ENCODE assay signal across 24 mouse cellular contexts in genomic region chr5:35029303-35029702, GRCm38 (mm10). TPM values are rescaled to one million over a fixed set of nuclear protein-coding genes. Genes with fewer than 3 reads are reported as not detected.
A peak's percentile ranks its signal among the peaks of the same experiment; 100 is the strongest.
DNase-seq lines count a peak whose midpoint lies in the region; ATAC-seq and TF ChIP-seq lines count a peak whose summit lies in the region.
"Had no signal": no experiment of that assay in that cellular context is flagged by ENCODE, and none has a peak within 500 bp of the region (broad histone marks: within the 10 kb centered on the region; RNA-seq: fewer than 3 reads in every experiment).

No protein-coding gene starts in this region.

- H3K27me3 ChIP-seq in heart, adult 2 months (ENCODE audit: control insufficient read depth, insufficient read depth, low read length) = no peaks in the 10 kb centered on the region
- H3K27me3 ChIP-seq in heart, postnatal 0 days (ENCODE audit: control insufficient read depth, insufficient read depth, low read length) = no peaks in the 10 kb centered on the region
- H3K27me3 ChIP-seq in liver, postnatal 0 days (ENCODE audit: insufficient read depth, low read length) = no peaks in the 10 kb centered on the region
- H3K27me3 ChIP-seq in liver, embryonic 12.5 days (replicated peaks) = no peaks in the 10 kb centered on the region
- H3K27me3 ChIP-seq: forebrain, embryonic 13.5 days had no signal

- peak overlapping the region; percentile 50 for H3K27ac ChIP-seq in heart, adult 2 months
- H3K27ac ChIP-seq in heart, postnatal 0 days (ENCODE audit: low read depth) = 0 out of 2 replicates have a peak overlapping the region, but pooled peaks have one; percentile 3
- H3K27ac ChIP-seq in liver, postnatal 0 days (ENCODE audit: low read depth) = 0 out of 2 replicates have a peak overlapping the region, but pooled peaks have one; percentile 31
- H3K27ac ChIP-seq in liver, embryonic 12.5 days = no peak overlapping the region
- H3K27ac ChIP-seq: forebrain, embryonic 10.5 days; forebrain, embryonic 13.5 days; hindbrain, embryonic 14.5 days; hindbrain, postnatal 0 days had no signal

- TF ChIP-seq CTCF in heart, adult 2 months (IDR thresholded peaks at IDR 0.05) = no peak
- TF ChIP-seq CTCF in heart, postnatal 0 days (IDR thresholded peaks at IDR 0.05; ENCODE audit: low read depth) = no peak
- TF ChIP-seq CTCF in liver, postnatal 0 days (IDR thresholded peaks at IDR 0.05; ENCODE audit: low read depth) = no peak

- WGBS in heart, adult 2 months = 58% methylated on average over 1 of the region's 1 CpGs
- 81% methylated on average over 1 of the region's 1 CpGs for WGBS in heart, postnatal 0 days
- 91% methylated on average over 1 of the region's 1 CpGs for WGBS in liver, postnatal 0 days (ENCODE audit: insufficient replicate concordance)
- 71% methylated on average over 1 of the region's 1 CpGs for WGBS in liver, embryonic 12.5 days (ENCODE audit: insufficient replicate concordance)

- no peaks in the 10 kb centered on the region for H3K79me2 ChIP-seq in heart, adult 2 months (replicated peaks; ENCODE audit: control insufficient read depth, insufficient read depth, low read length)

- no peak for TF ChIP-seq POLR2A in heart, adult 2 months (IDR thresholded peaks at IDR 0.05; ENCODE audit: insufficient read depth, low read depth, low read length)

- peak in 1 of 2 experiments; percentile 29 for DNase-seq in heart, adult 2 months
- no peak for DNase-seq in heart, postnatal 14 days
- no peak for DNase-seq in heart, postnatal 0 days (ENCODE audit: low spot score)
- DNase-seq in heart, postnatal 36 days = no peak
- DNase-seq in liver, postnatal 0 days = no peak
- no peak for DNase-seq in spleen, postnatal 4 days (ENCODE audit: low spot score in 2 of 2)
- DNase-seq: adrenal gland, adult 8-10 months; adrenal gland, postnatal 25 days; cerebellum, adult 18-20 months; cerebellum, adult 9-10 months; cerebellum, postnatal 14 days; gastrocnemius, postnatal 25 days; kidney, adult 18-20 months had no signal

- no peak overlapping the region for H3K9ac ChIP-seq in heart, adult 2 months (ENCODE audit: low read depth, low read length)
- no peak overlapping the region for H3K9ac ChIP-seq in heart, postnatal 0 days (replicated peaks; ENCODE audit: low read depth, low read length)
- no peak overlapping the region for H3K9ac ChIP-seq in liver, postnatal 0 days (replicated peaks)
- H3K9ac ChIP-seq in liver, embryonic 12.5 days = no peak overlapping the region
- H3K9ac ChIP-seq: forebrain, embryonic 13.5 days; hindbrain, embryonic 14.5 days had no signal

- no peak for ATAC-seq in heart, postnatal 0 days (ENCODE audit: insufficient read depth, low read depth)
- no peak for ATAC-seq in liver, postnatal 0 days
- no peak for ATAC-seq in liver, embryonic 12.5 days
- ATAC-seq: CD4-positive, CD25-positive, alpha-beta regulatory T cell, adult 4 months; forebrain, embryonic 13.5 days; forebrain, embryonic 16.5 days; hindbrain, postnatal 0 days; inflammation-experienced regulatory T-cells, adult 6 months; intestine, embryonic 16.5 days had no signal

- peaks cover 8% of the 10 kb centered on the region for H3K4me1 ChIP-seq in heart, adult 2 months (ENCODE audit: control insufficient read depth, insufficient read depth, low read length)
- H3K4me1 ChIP-seq in heart, postnatal 0 days (ENCODE audit: control insufficient read depth, insufficient read depth) = peaks cover under 1% of the 10 kb centered on the region; the same call in 1 of the 2 replicates
- peaks cover 7% of the 10 kb centered on the region; the same call in 1 of the 2 replicates for H3K4me1 ChIP-seq in liver, postnatal 0 days (ENCODE audit: insufficient read depth)
- peaks cover 35% of the 10 kb centered on the region for H3K4me1 ChIP-seq in liver, embryonic 12.5 days
- H3K4me1 ChIP-seq: forebrain, embryonic 13.5 days had no signal

- H3K36me3 ChIP-seq in heart, adult 2 months (ENCODE audit: control insufficient read depth, insufficient read depth, low read length) = no peaks in the 10 kb centered on the region
- peaks cover 82% of the 10 kb centered on the region for H3K36me3 ChIP-seq in heart, postnatal 0 days (replicated peaks; ENCODE audit: control insufficient read depth, insufficient read depth, low read length)
- H3K36me3 ChIP-seq in liver, postnatal 0 days (replicated peaks; ENCODE audit: insufficient read depth, low read length) = peaks cover 21% of the 10 kb centered on the region
- H3K36me3 ChIP-seq in liver, embryonic 12.5 days = peaks cover 99% of the 10 kb centered on the region

- no peak overlapping the region for H3K4me2 ChIP-seq in heart, postnatal 0 days (ENCODE audit: low read depth, low read length)
- H3K4me2 ChIP-seq in liver, postnatal 0 days (ENCODE audit: low read depth, low read length) = no peak overlapping the region
- no peak overlapping the region for H3K4me2 ChIP-seq in liver, embryonic 12.5 days
- H3K4me2 ChIP-seq: forebrain, embryonic 13.5 days; hindbrain, embryonic 14.5 days had no signal

- peak; percentile 54; the same call in 1 of the 2 replicates for TF ChIP-seq EP300 in heart, adult 2 months (IDR thresholded peaks at IDR 0.05; ENCODE audit: insufficient read depth, low read depth, low read length)
- 0 out of 2 replicates have a peak, but pooled peaks have one; percentile 13 for TF ChIP-seq EP300 in heart, postnatal 0 days (IDR thresholded peaks at IDR 0.05; ENCODE audit: low read depth)
- no peak for TF ChIP-seq EP300 in liver, postnatal 0 days (IDR thresholded peaks at IDR 0.05; ENCODE audit: low read depth)

- H3K9me3 ChIP-seq in heart, postnatal 0 days (replicated peaks; ENCODE audit: control insufficient read depth, low read length) = no peaks in the 10 kb centered on the region
- H3K9me3 ChIP-seq in liver, postnatal 0 days (ENCODE audit: low read length) = no peaks in the 10 kb centered on the region
- no peaks in the 10 kb centered on the region for H3K9me3 ChIP-seq in liver, embryonic 12.5 days (replicated peaks)
- H3K9me3 ChIP-seq: forebrain, embryonic 10.5 days; forebrain, embryonic 13.5 days had no signal

- H3K4me3 ChIP-seq in heart, adult 2 months = no peak overlapping the region
- no peak overlapping the region for H3K4me3 ChIP-seq in heart, postnatal 0 days (ENCODE audit: low read depth, low read length)
- H3K4me3 ChIP-seq in liver, postnatal 0 days (ENCODE audit: low read depth, low read length) = no peak overlapping the region
- H3K4me3 ChIP-seq in liver, embryonic 12.5 days = no peak overlapping the region
- H3K4me3 ChIP-seq: forebrain, embryonic 10.5 days; forebrain, embryonic 13.5 days had no signal

- intact Hi-C loops in heart, adult 2 months (cut with DNase I) = no loop called here
- intact Hi-C loops in heart, postnatal 14 days (cut with DNase I) = no loop called here
- intact Hi-C loops in heart, postnatal 36 days (cut with DNase I) = no loop called here

RNA-seq across cellular contexts. Expression of gene Hgfac, which starts 12.0 kb away (rescaled TPM):
- under 1 TPM; 0.47 to 0.96 TPM for total RNA-seq in heart, adult 2 months (2021)
- polyA plus RNA-seq in heart, adult 2 months (2012; rRNA removed) = 0.94 and 1.3 TPM in 2 replicates
- total RNA-seq in heart, postnatal 14 days (2021) = 1 to 10 TPM in 1 of 2 experiments, under 1 TPM in 1; 0.98 to 1.1 TPM
- total RNA-seq in heart, postnatal 0 days (2014; rRNA removed; ENCODE audit: low replicate concordance) = 0.19 TPM in 1 of 2 replicates, not detected in the other
- polyA plus RNA-seq in heart, postnatal 0 days (2015; fragmentation: Nextera tagmentation; extraction: Ambion mirVana) = 0.16 and 0.36 TPM in 2 replicates
- total RNA-seq in heart, postnatal 36 days (2021) = under 1 TPM; 0.49 to 0.72 TPM
- 285 and 304 TPM in 2 replicates for polyA plus RNA-seq in liver, postnatal 0 days (2015; fragmentation: Nextera tagmentation; extraction: Ambion mirVana)
- polyA plus RNA-seq in liver, embryonic 12.5 days (2016; fragmentation: Nextera tagmentation; extraction: Ambion mirVana) = 43.3 and 44.1 TPM in 2 replicates
- polyA plus RNA-seq: embryonic facial prominence, embryonic 11.5 days; hindbrain, postnatal 0 days had no signal

RNA-seq across cellular contexts. Expression of gene Dok7, which starts 27.3 kb away (rescaled TPM):
- total RNA-seq in heart, adult 2 months (2021) = 10 to 100 TPM; 34.9 to 35.6 TPM
- 23.8 and 25.4 TPM in 2 replicates for polyA plus RNA-seq in heart, adult 2 months (2012; rRNA removed)
- total RNA-seq in heart, postnatal 14 days (2021) = 10 to 100 TPM; 36.3 to 38.1 TPM
- 27.7 and 37.7 TPM in 2 replicates for total RNA-seq in heart, postnatal 0 days (2014; rRNA removed; ENCODE audit: low replicate concordance)
- polyA plus RNA-seq in heart, postnatal 0 days (2015; fragmentation: Nextera tagmentation; extraction: Ambion mirVana) = 14.1 and 15.0 TPM in 2 replicates
- 10 to 100 TPM; 34.4 to 39.4 TPM for total RNA-seq in heart, postnatal 36 days (2021)
- 0.05 and 0.06 TPM in 2 replicates for polyA plus RNA-seq in liver, postnatal 0 days (2015; fragmentation: Nextera tagmentation; extraction: Ambion mirVana)
- polyA plus RNA-seq in liver, embryonic 12.5 days (2016; fragmentation: Nextera tagmentation; extraction: Ambion mirVana) = 0.07 TPM in 1 of 2 replicates, not detected in the other
- polyA plus RNA-seq: CD4-positive, CD25-positive, alpha-beta regulatory T cell, adult 4 months; hindbrain, embryonic 11.5 days had no signal
